Mouse (Mus musculus) lung, adult 2 months (tissue): ENCODE measurements around the gene Olfr1358.

Experiments
- CTCF ChIP-seq: fragments of 200-500 bp; IDR thresholded peaks from 2 replicates; pipeline ENCODE4 v1.5.1; 2011; ENCODE audit warnings: mild to moderate bottlenecking, low read length, control low read depth; ENCODE audit not compliant: insufficient read depth
- POLR2A ChIP-seq: fragments of 200-500 bp; IDR thresholded peaks from 2 replicates; pipeline ENCODE4 v1.6.1; 2011; ENCODE audit warnings: low read depth, mild to moderate bottlenecking, control low read depth, low read length, borderline replicate concordance; ENCODE audit errors: extremely low read depth

GRCm38 (mm10) chr10:78472046-78472445, 45.2 kb upstream of the Olfr1358 start:
- TF ChIP-seq CTCF (no peak), POLR2A (no peak)
